Mouse (Mus musculus): ENCODE measurements around the gene Sel1l3. TPM values are rescaled to one million over a fixed set of nuclear protein-coding genes. Genes with fewer than 3 reads are reported as not detected.

Gene Sel1l3
- total and polyA plus RNA-seq, 3 experiments: 0.86 to 1.6 (median 1.5) TPM

DNA sequence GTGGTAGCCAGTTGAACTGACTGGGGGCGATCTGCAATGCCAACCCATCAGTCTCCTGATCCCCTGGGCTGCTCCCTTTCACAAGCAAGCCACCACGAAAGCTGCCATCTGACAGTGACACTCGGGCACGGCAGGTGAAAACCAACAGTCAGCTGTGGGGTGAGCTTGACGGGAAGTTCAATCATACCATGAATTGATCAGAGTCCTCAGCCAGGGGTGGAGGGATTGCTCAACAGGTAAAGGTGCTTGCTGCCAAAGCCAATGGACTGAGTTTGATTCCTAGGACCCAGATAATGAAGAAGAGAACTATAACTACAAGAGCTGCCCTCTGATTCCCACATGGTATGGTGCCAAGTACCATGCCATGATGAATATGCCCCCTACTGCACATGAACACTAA lies 40.4 kb upstream of the Sel1l3 start:
- intact Hi-C loops (cut with DNase I): no loop called here
- Histone ChIP-seq H3K36me3 (ENCODE audit: control insufficient read depth, insufficient read depth, low read length) (no peaks in the 10 kb centered on the region), H3K79me2 (replicated peaks; ENCODE audit: control insufficient read depth, insufficient read depth, low read length) (no peaks in the 10 kb centered on the region), H3K4me1 (ENCODE audit: control insufficient read depth, insufficient read depth, low read length) (no peaks in the 10 kb centered on the region), H3K9ac (ENCODE audit: low read depth, low read length) (no peak overlapping the region), H3K27me3 (ENCODE audit: control insufficient read depth, insufficient read depth, low read length) (no peaks in the 10 kb centered on the region; the same call in 1 of the 2 replicates), H3K4me3 (no peak overlapping the region), H3K27ac (no peak overlapping the region)
- no peak for DNase-seq
- no peak for TF ChIP-seq CTCF (IDR thresholded peaks at IDR 0.05)
- TF ChIP-seq POLR2A (IDR thresholded peaks at IDR 0.05; ENCODE audit: insufficient read depth, low read depth, low read length): no peak
- no peak for TF ChIP-seq EP300 (IDR thresholded peaks at IDR 0.05; ENCODE audit: insufficient read depth, low read depth, low read length)
- 82% methylated on average over 5 of the region's 5 CpGs for WGBS

DNA sequence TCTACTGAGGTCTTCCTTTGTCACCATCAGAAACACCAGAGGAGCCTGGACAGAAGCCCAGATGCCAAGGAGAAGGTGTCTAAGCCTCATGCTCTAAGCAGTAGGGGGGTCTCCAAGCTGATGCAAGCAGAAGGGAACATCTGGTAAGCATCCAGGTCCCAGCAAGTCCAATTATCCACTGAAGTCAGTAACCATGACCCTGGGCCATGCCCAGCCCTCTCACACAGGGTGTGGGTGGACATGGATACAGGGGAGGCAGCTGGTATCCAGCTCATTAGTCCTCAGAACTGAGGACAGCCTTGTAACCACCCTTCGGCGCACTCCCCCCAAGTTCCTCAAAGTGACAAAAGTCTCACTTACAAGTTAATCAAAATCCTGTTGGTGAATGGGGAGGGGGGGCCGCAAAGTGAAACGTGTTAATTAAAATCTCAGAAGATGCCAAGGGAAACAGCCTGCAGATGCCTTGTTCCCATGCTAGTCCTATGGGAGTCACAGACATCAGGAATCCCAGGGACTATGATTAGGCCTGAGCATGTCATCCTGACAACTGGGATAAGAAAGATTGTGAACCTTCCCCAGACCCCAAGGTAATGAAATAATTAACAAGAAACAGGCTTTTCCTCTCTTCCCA lies 35.8 kb upstream of the Sel1l3 start:
- H3K79me2 ChIP-seq (replicated peaks; ENCODE audit: control insufficient read depth, insufficient read depth, low read length): no peaks in the 10 kb centered on the region
- DNase-seq: no peak
- H3K27me3 ChIP-seq (ENCODE audit: control insufficient read depth, insufficient read depth, low read length): no peaks in the 10 kb centered on the region
- 69% methylated on average over 4 of the region's 4 CpGs for whole genome bisulfite sequencing
- H3K36me3 ChIP-seq (ENCODE audit: control insufficient read depth, insufficient read depth, low read length): no peaks in the 10 kb centered on the region
- TF ChIP-seq POLR2A (IDR thresholded peaks at IDR 0.05; ENCODE audit: insufficient read depth, low read depth, low read length): no peak
- no peak for TF ChIP-seq CTCF (IDR thresholded peaks at IDR 0.05)
- no peak for TF ChIP-seq EP300 (IDR thresholded peaks at IDR 0.05; ENCODE audit: insufficient read depth, low read depth, low read length)
- intact Hi-C loops (cut with DNase I): no loop called here
- no peak overlapping the region for H3K9ac ChIP-seq (ENCODE audit: low read depth, low read length)
- no peak overlapping the region for H3K27ac ChIP-seq
- no peaks in the 10 kb centered on the region for H3K4me1 ChIP-seq (ENCODE audit: control insufficient read depth, insufficient read depth, low read length)
- no peak overlapping the region for H3K4me3 ChIP-seq

DNA sequence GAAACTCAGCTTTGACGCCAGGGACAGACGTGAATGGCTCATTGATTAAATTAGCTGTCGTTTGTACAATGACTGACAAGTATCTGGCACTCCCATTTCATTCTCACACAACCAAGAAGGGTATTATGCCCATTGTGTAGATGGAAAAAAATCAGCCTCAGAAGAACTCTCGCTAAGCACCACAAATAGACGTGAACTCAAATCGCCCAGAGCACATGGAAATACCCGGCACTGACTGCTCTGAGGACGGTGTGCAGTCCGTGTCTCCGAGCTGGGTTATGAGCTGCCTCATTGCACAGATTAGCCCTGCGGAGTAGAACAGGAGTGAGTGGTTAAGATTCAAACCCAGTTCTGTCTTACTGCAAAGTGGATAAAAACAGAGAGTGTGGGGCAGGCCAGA lies 34.8 kb upstream of the Sel1l3 start:
- H3K9ac ChIP-seq (ENCODE audit: low read depth, low read length): no peak overlapping the region

DNA sequence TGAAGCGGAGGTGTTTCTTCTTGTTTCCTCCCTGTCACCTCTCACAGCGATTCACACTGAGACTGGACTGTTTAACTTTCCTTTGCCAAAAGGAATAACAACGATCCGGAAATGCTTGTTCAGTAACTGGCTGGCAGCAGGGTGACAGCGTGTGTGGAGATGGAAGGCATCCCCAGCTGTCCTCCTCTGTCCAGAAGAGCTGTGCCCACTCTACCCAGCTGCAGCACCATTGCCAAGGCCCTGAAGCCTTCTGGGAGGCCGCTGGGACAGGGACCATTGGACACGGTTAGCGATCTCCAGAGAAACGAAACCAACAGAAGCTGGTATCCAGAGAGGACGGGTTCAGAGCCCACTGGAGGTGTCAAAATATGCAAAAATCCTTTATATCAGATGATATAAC lies 30.2 kb upstream of the Sel1l3 start:
- no peak for TF ChIP-seq POLR2A (IDR thresholded peaks at IDR 0.05; ENCODE audit: insufficient read depth, low read depth, low read length)
- H3K4me1 ChIP-seq (ENCODE audit: control insufficient read depth, insufficient read depth, low read length): no peaks in the 10 kb centered on the region
- H3K9ac ChIP-seq (ENCODE audit: low read depth, low read length): no peak overlapping the region
- intact Hi-C loops (cut with DNase I): no loop called here
- WGBS: 69% methylated on average over 10 of the region's 10 CpGs
- H3K27me3 ChIP-seq (ENCODE audit: control insufficient read depth, insufficient read depth, low read length): no peaks in the 10 kb centered on the region
- no peak for DNase-seq
- H3K27ac ChIP-seq: no peak overlapping the region
- H3K4me3 ChIP-seq: no peak overlapping the region
- no peaks in the 10 kb centered on the region for H3K36me3 ChIP-seq (ENCODE audit: control insufficient read depth, insufficient read depth, low read length)
- H3K79me2 ChIP-seq (replicated peaks; ENCODE audit: control insufficient read depth, insufficient read depth, low read length): no peaks in the 10 kb centered on the region

More for the DNA sequence above, 34.8 kb upstream of the Sel1l3 start:
- Histone ChIP-seq H3K79me2 (replicated peaks; ENCODE audit: control insufficient read depth, insufficient read depth, low read length) (no peaks in the 10 kb centered on the region), H3K27ac (no peak overlapping the region), H3K36me3 (ENCODE audit: control insufficient read depth, insufficient read depth, low read length) (no peaks in the 10 kb centered on the region), H3K4me3 (no peak overlapping the region), H3K27me3 (ENCODE audit: control insufficient read depth, insufficient read depth, low read length) (no peaks in the 10 kb centered on the region), H3K4me1 (ENCODE audit: control insufficient read depth, insufficient read depth, low read length) (no peaks in the 10 kb centered on the region)
- no peak for DNase-seq
- intact Hi-C loops (cut with DNase I): no loop called here
- WGBS: 80% methylated on average over 11 of the region's 11 CpGs
- no peak for TF ChIP-seq EP300 (IDR thresholded peaks at IDR 0.05; ENCODE audit: insufficient read depth, low read depth, low read length)

DNA sequence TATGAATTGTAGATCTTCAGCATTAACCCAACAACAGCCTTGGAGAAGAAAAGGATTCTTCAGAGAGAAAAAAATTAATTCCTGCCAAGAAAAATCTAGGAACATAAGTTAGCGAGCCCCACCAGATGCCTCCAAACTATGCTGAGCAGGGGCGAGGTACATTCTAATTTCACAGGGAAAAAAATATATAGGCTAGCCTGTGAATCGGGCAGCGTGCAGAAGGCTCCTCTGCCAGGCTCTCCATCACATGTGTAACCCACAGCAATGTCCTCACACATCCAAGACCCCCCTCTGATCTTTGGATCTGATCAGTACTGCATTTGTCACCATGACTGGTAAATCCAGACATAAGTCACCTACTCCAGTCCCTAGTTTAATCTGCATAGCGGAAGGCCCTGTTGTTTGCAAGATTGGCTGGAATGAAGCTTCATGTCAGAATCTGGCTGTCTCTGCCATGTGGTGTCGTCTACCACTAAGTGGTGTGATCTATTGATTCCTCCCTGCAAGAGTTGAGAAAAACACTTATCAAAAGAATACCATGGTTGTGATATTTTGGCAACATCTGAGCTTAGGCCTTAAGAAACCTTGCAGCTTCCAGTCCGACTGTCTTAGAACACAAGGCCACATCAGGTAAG lies 29.3 kb upstream of the Sel1l3 start:
- Histone ChIP-seq H3K27me3 (ENCODE audit: control insufficient read depth, insufficient read depth, low read length) (no peaks in the 10 kb centered on the region), H3K79me2 (replicated peaks; ENCODE audit: control insufficient read depth, insufficient read depth, low read length) (no peaks in the 10 kb centered on the region), H3K4me3 (no peak overlapping the region), H3K9ac (ENCODE audit: low read depth, low read length) (no peak overlapping the region), H3K4me1 (ENCODE audit: control insufficient read depth, insufficient read depth, low read length) (no peaks in the 10 kb centered on the region), H3K27ac (no peak overlapping the region), H3K36me3 (ENCODE audit: control insufficient read depth, insufficient read depth, low read length) (no peaks in the 10 kb centered on the region)
- intact Hi-C loops (cut with DNase I): no loop called here
- no peak for TF ChIP-seq POLR2A (IDR thresholded peaks at IDR 0.05; ENCODE audit: insufficient read depth, low read depth, low read length)
- TF ChIP-seq CTCF (IDR thresholded peaks at IDR 0.05): no peak
- no peak for TF ChIP-seq EP300 (IDR thresholded peaks at IDR 0.05; ENCODE audit: insufficient read depth, low read depth, low read length)
- 88% methylated on average over 7 of the region's 7 CpGs for WGBS
- DNase-seq: no peak

DNA sequence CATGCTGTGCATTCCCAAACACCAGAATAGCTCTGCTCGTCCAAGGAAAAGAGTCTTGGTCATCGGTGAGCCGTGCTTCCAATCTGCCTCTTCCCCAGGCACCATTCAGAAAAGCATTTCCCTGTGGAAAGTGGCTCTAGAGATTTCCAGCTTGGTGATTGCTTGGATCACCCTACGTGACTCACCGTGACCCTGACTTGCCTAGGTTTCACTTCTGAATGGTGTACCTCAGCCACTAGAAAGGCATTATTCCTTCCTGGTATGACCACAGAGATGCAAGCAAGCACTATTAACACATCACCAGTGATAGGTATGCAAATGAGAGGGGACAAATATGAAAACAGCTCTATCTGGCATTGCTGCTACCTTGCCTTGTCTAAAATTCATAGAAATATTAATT lies 28.2 kb upstream of the Sel1l3 start:
- DNase-seq: no peak
- H3K27me3 ChIP-seq (ENCODE audit: control insufficient read depth, insufficient read depth, low read length): no peaks in the 10 kb centered on the region
- 74% methylated on average over 5 of the region's 5 CpGs for WGBS
- no peak overlapping the region for H3K4me3 ChIP-seq
- H3K4me1 ChIP-seq (ENCODE audit: control insufficient read depth, insufficient read depth, low read length): no peaks in the 10 kb centered on the region
- H3K27ac ChIP-seq: no peak overlapping the region
- no peaks in the 10 kb centered on the region for H3K36me3 ChIP-seq (ENCODE audit: control insufficient read depth, insufficient read depth, low read length)
- intact Hi-C loops (cut with DNase I): no loop called here
- H3K79me2 ChIP-seq (replicated peaks; ENCODE audit: control insufficient read depth, insufficient read depth, low read length): no peaks in the 10 kb centered on the region
- TF ChIP-seq CTCF (IDR thresholded peaks at IDR 0.05) (no peak), POLR2A (IDR thresholded peaks at IDR 0.05; ENCODE audit: insufficient read depth, low read depth, low read length) (no peak), EP300 (IDR thresholded peaks at IDR 0.05; ENCODE audit: insufficient read depth, low read depth, low read length) (no peak)
- no peak overlapping the region for H3K9ac ChIP-seq (ENCODE audit: low read depth, low read length)
